12 mouse cellular contexts compared by ENCODE assay signal in the genomic region with DNA sequence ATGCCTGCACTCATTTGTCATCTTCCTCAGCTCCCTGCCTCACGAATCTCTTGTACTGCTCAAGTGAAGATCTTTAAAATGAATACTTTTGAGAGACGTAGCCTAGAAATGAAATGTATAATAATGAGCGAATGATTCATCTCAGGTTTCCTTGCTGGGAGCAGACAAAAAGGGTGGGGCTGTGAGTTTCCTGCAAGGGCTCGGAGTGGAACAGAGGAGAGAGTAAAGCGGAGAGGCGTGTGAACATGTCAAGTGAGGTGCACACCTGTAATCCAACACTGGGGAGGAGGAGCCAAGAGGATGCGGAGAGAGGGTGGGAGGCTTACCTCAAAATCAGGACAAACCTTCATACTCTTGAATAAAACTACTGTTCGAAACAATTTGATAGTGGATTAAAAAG. TPM values are rescaled to one million over a fixed set of nuclear protein-coding genes. Genes with fewer than 3 reads are reported as not detected.
DNase-seq lines count a peak whose midpoint lies in the region; ATAC-seq and TF ChIP-seq lines count a peak whose summit lies in the region.
"Had no signal": no experiment of that assay in that cellular context is flagged by ENCODE, and none has a peak within 500 bp of the region (broad histone marks: within the 10 kb centered on the region; RNA-seq: fewer than 3 reads in every experiment).

No protein-coding gene starts in this region.

- no peak for ATAC-seq in heart, embryonic 12.5 days (ENCODE audit: insufficient number of reproducible peaks, low FRiP score)
- ATAC-seq in liver, postnatal 0 days: no peak
- ATAC-seq in liver, embryonic 12.5 days: no peak
- ATAC-seq in embryonic facial prominence, embryonic 12.5 days (ENCODE audit: insufficient number of reproducible peaks, insufficient read depth, low FRiP score, low TSS enrichment): peak; percentile 85
- ATAC-seq in limb, embryonic 15.5 days (ENCODE audit: insufficient number of reproducible peaks, low FRiP score, low TSS enrichment, low read depth): no peak
- ATAC-seq: CD4-positive, CD25-positive, alpha-beta regulatory T cell, adult 4 months; inflammation-experienced regulatory T-cells, adult 6 months had no signal

- TF ChIP-seq CTCF in liver, postnatal 0 days (IDR thresholded peaks at IDR 0.05; ENCODE audit: low read depth): no peak

- H3K4me1 ChIP-seq in heart, embryonic 12.5 days (replicated peaks): peaks cover 13% of the 10 kb centered on the region
- no peaks in the 10 kb centered on the region for H3K4me1 ChIP-seq in liver, postnatal 0 days (ENCODE audit: insufficient read depth)
- peaks cover 5% of the 10 kb centered on the region; the same call in 1 of the 2 replicates for H3K4me1 ChIP-seq in liver, embryonic 12.5 days
- peaks cover 2% of the 10 kb centered on the region; the same call in 1 of the 2 replicates for H3K4me1 ChIP-seq in embryonic facial prominence, embryonic 12.5 days
- peaks cover 12% of the 10 kb centered on the region for H3K4me1 ChIP-seq in limb, embryonic 15.5 days
- H3K4me1 ChIP-seq: liver, embryonic 15.5 days had no signal

- DNase-seq in heart, postnatal 25 days (ENCODE audit: low spot score): no peak
- peak; percentile 5 for DNase-seq in liver, postnatal 0 days
- DNase-seq in layer of hippocampus, adult 11-12 months (ENCODE audit: low spot score): no peak
- DNase-seq in thymus, postnatal 14 days: no peak
- DNase-seq: cerebellum, adult 9-11 months had no signal

- peaks cover 49% of the 10 kb centered on the region for H3K36me3 ChIP-seq in heart, embryonic 12.5 days
- peaks cover 19% of the 10 kb centered on the region for H3K36me3 ChIP-seq in liver, postnatal 0 days (replicated peaks; ENCODE audit: insufficient read depth, low read length)
- H3K36me3 ChIP-seq in liver, embryonic 12.5 days: peaks cover 23% of the 10 kb centered on the region
- H3K36me3 ChIP-seq in embryonic facial prominence, embryonic 12.5 days: peaks cover 35% of the 10 kb centered on the region
- peaks cover 28% of the 10 kb centered on the region for H3K36me3 ChIP-seq in limb, embryonic 15.5 days

- H3K27ac ChIP-seq in heart, embryonic 12.5 days (ENCODE audit: poor library complexity, severe bottlenecking): peak overlapping the region; percentile 49
- H3K27ac ChIP-seq in liver, postnatal 0 days (ENCODE audit: low read depth): no peak overlapping the region
- no peak overlapping the region for H3K27ac ChIP-seq in liver, embryonic 12.5 days
- peak overlapping the region; percentile 55; the same call in 1 of the 2 replicates for H3K27ac ChIP-seq in embryonic facial prominence, embryonic 12.5 days
- peak overlapping the region; percentile 68 for H3K27ac ChIP-seq in limb, embryonic 15.5 days
- H3K27ac ChIP-seq: liver, embryonic 15.5 days had no signal

- intact Hi-C loops in heart, postnatal 25 days (cut with DNase I): no loop called here

- no peak for TF ChIP-seq EP300 in liver, postnatal 0 days (IDR thresholded peaks at IDR 0.05; ENCODE audit: low read depth)

- H3K9me3 ChIP-seq in heart, embryonic 12.5 days (replicated peaks): no peaks in the 10 kb centered on the region
- H3K9me3 ChIP-seq in liver, postnatal 0 days (ENCODE audit: low read length): no peaks in the 10 kb centered on the region
- H3K9me3 ChIP-seq in liver, embryonic 12.5 days (replicated peaks): no peaks in the 10 kb centered on the region
- H3K9me3 ChIP-seq in embryonic facial prominence, embryonic 12.5 days: no peaks in the 10 kb centered on the region
- no peaks in the 10 kb centered on the region for H3K9me3 ChIP-seq in limb, embryonic 15.5 days
- H3K9me3 ChIP-seq: liver, embryonic 15.5 days had no signal

- 73% methylated on average over 8 of the region's 8 CpGs for WGBS in heart, embryonic 12.5 days
- WGBS in liver, postnatal 0 days (ENCODE audit: insufficient replicate concordance): 84% methylated on average over 8 of the region's 8 CpGs
- WGBS in liver, embryonic 12.5 days (ENCODE audit: insufficient replicate concordance): 76% methylated on average over 8 of the region's 8 CpGs
- 51% methylated on average over 8 of the region's 8 CpGs for WGBS in embryonic facial prominence, embryonic 12.5 days
- WGBS in limb, embryonic 15.5 days: 35% methylated on average over 8 of the region's 8 CpGs

- H3K4me3 ChIP-seq in heart, embryonic 12.5 days: no peak overlapping the region
- no peak overlapping the region for H3K4me3 ChIP-seq in liver, postnatal 0 days (ENCODE audit: low read depth, low read length)
- no peak overlapping the region for H3K4me3 ChIP-seq in liver, embryonic 12.5 days
- H3K4me3 ChIP-seq in embryonic facial prominence, embryonic 12.5 days: no peak overlapping the region
- H3K4me3 ChIP-seq in limb, embryonic 15.5 days: no peak overlapping the region
- H3K4me3 ChIP-seq: liver, embryonic 15.5 days had no signal

- H3K4me2 ChIP-seq in heart, embryonic 12.5 days: no peak overlapping the region
- H3K4me2 ChIP-seq in liver, postnatal 0 days (ENCODE audit: low read depth, low read length): no peak overlapping the region
- H3K4me2 ChIP-seq in liver, embryonic 12.5 days: no peak overlapping the region
- no peak overlapping the region for H3K4me2 ChIP-seq in embryonic facial prominence, embryonic 12.5 days (replicated peaks)
- H3K4me2 ChIP-seq in limb, embryonic 15.5 days: no peak overlapping the region
- H3K4me2 ChIP-seq: liver, embryonic 15.5 days had no signal

- H3K9ac ChIP-seq in heart, embryonic 12.5 days: no peak overlapping the region
- H3K9ac ChIP-seq in liver, postnatal 0 days (replicated peaks): no peak overlapping the region
- H3K9ac ChIP-seq in liver, embryonic 12.5 days: no peak overlapping the region
- H3K9ac ChIP-seq in embryonic facial prominence, embryonic 12.5 days: no peak overlapping the region
- H3K9ac ChIP-seq in limb, embryonic 15.5 days: no peak overlapping the region
- H3K9ac ChIP-seq: liver, embryonic 15.5 days had no signal

- no peaks in the 10 kb centered on the region for H3K27me3 ChIP-seq in heart, embryonic 12.5 days (replicated peaks)
- H3K27me3 ChIP-seq in liver, postnatal 0 days (ENCODE audit: insufficient read depth, low read length): no peaks in the 10 kb centered on the region
- no peaks in the 10 kb centered on the region for H3K27me3 ChIP-seq in liver, embryonic 12.5 days (replicated peaks)
- H3K27me3 ChIP-seq in embryonic facial prominence, embryonic 12.5 days: no peaks in the 10 kb centered on the region
- no peaks in the 10 kb centered on the region for H3K27me3 ChIP-seq in limb, embryonic 15.5 days
- H3K27me3 ChIP-seq: liver, embryonic 15.5 days had no signal

RNA-seq across cellular contexts. Expression of a gene that starts 14.4 kb away (rescaled TPM):
- 46.7 and 47.8 TPM in 2 replicates for polyA plus RNA-seq in heart, embryonic 12.5 days (2016; fragmentation: Nextera tagmentation; extraction: Ambion mirVana)
- 10 to 100 TPM; 21.3 to 21.5 TPM for total RNA-seq in heart, postnatal 25 days (2021)
- 7.6 and 8.3 TPM in 2 replicates for polyA plus RNA-seq in liver, postnatal 0 days (2015; fragmentation: Nextera tagmentation; extraction: Ambion mirVana)
- polyA plus RNA-seq in liver, embryonic 12.5 days (2016; fragmentation: Nextera tagmentation; extraction: Ambion mirVana): 10.5 and 12.9 TPM in 2 replicates
- polyA plus RNA-seq in embryonic facial prominence, embryonic 12.5 days (2016; fragmentation: Nextera tagmentation; extraction: Ambion mirVana): 27.1 and 35.7 TPM in 2 replicates
- polyA plus RNA-seq in limb, embryonic 15.5 days (2015; fragmentation: Nextera tagmentation; extraction: Ambion mirVana): 34.2 and 40.5 TPM in 2 replicates

Comparison
In these comparisons a context has a peak if more than half of its experiments do, and no peak if none do; other contexts are left out.
1. H3K27ac ChIP-seq: peak in heart, embryonic 12.5 days (single experiment), embryonic facial prominence, embryonic 12.5 days (single experiment) and limb, embryonic 15.5 days (single experiment); none in liver, postnatal 0 days (single experiment) and liver, embryonic 12.5 days (single experiment).